Mouse (Mus musculus) cerebellum, adult 8-10 months (tissue): ENCODE data around the gene Zfp2.

Experiments
- DNase-seq: peaks from one replicate; pipeline ENCODE4 v3.0.0; 2022

Gene Zfp2

GRCm38 (mm10) chr11:50915671-50916320 is at the start of gene Zfp2:
Gene Zfp2 (minus strand): TSS chr11:50916165.
- DNase-seq = peak; percentile 89

- no peak for DNase-seq
These were observed 48.9 kb upstream of the Zfp2 start for GRCm38 (mm10) chr11:50964886-50965285.

- no peak for DNase-seq
These were observed 37.7 kb upstream of the Zfp2 start, which contains the start of gene Prop1 for GRCm38 (mm10) chr11:50953665-50954064. Gene Prop1 (minus strand): TSS chr11:50953765.

GRCm38 (mm10) chr11:50952290-50952689 is 36.3 kb upstream of the Zfp2 start:
- no peak for DNase-seq

GRCm38 (mm10) chr11:50943506-50943905 is 27.5 kb upstream of the Zfp2 start, which contains the start of gene 4933414I15Rik:
Gene 4933414I15Rik (minus strand): TSS chr11:50943765.
- DNase-seq = no peak

- no peak for DNase-seq
These were observed 26.4 kb upstream of the Zfp2 start for GRCm38 (mm10) chr11:50942386-50942785.

GRCm38 (mm10) chr11:50939621-50940366 is 23.8 kb upstream of the Zfp2 start:
- DNase-seq = no peak

- DNase-seq = no peak
These were observed 22.5 kb upstream of the Zfp2 start for GRCm38 (mm10) chr11:50938435-50938834.

- no peak for DNase-seq
These were observed 16.1 kb upstream of the Zfp2 start for GRCm38 (mm10) chr11:50932040-50932439.

GRCm38 (mm10) chr11:50931451-50931866 is 15.5 kb upstream of the Zfp2 start, which contains the start of gene Zfp354b:
Gene Zfp354b (minus strand): TSS chr11:50931633.
- DNase-seq = peak; percentile 88

- no peak for DNase-seq
These were observed 15.1 kb upstream of the Zfp2 start for GRCm38 (mm10) chr11:50931021-50931420.

- no peak for DNase-seq
These were observed 14.6 kb upstream of the Zfp2 start for GRCm38 (mm10) chr11:50930469-50931014.

GRCm38 (mm10) chr11:50914461-50914860 is 1.5 kb downstream of the Zfp2 start:
- no peak for DNase-seq

GRCm38 (mm10) chr11:50913301-50913700 is 2.7 kb downstream of the Zfp2 start:
- DNase-seq = no peak

GRCm38 (mm10) chr11:50908136-50908535 is 7.8 kb downstream of the Zfp2 start:
- no peak for DNase-seq

GRCm38 (mm10) chr11:50897359-50897758 is 18.6 kb downstream of the Zfp2 start:
- no peak for DNase-seq

- no peak for DNase-seq
These were observed 23.5 kb downstream of the Zfp2 start for GRCm38 (mm10) chr11:50892441-50892840.

GRCm38 (mm10) chr11:50887390-50888128 is 28.4 kb downstream of the Zfp2 start, which contains the start of gene Zfp454:
Gene Zfp454 (minus strand): TSS chr11:50887651.
- DNase-seq = peak; percentile 91

GRCm38 (mm10) chr11:50886933-50887293 is 29.1 kb downstream of the Zfp2 start:
- no peak for DNase-seq

- peak; percentile 26 for DNase-seq
These were observed 29.6 kb downstream of the Zfp2 start for GRCm38 (mm10) chr11:50886231-50886932.

GRCm38 (mm10) chr11:50883756-50884155 is 32.2 kb downstream of the Zfp2 start:
- no peak for DNase-seq

GRCm38 (mm10) chr11:50878641-50879040 is 37.3 kb downstream of the Zfp2 start:
- no peak for DNase-seq
